Mouse (Mus musculus): ENCODE data around the gene Ywhaq. TPM values are rescaled to one million over a fixed set of nuclear protein-coding genes. Genes with fewer than 3 reads are reported as not detected.

Gene Ywhaq
- polyA plus RNA-seq, 1 experiment from 2014 or later, result 1,209 TPM

GRCm38 (mm10) chr12:21362686-21363085, 54.8 kb downstream of the Ywhaq start:
- Histone ChIP-seq H3K9ac (replicated peaks) (no peak overlapping the region), H3K4me2 (replicated peaks) (no peak overlapping the region), H3K27me3 (no peaks in the 10 kb centered on the region), H3K4me1 (no peaks in the 10 kb centered on the region), H3K4me3 (no peak overlapping the region), H3K9me3 (no peaks in the 10 kb centered on the region), H3K27ac (replicated peaks) (no peak overlapping the region), H3K36me3 (no peaks in the 10 kb centered on the region)
- 81% methylated on average over 2 of the region's 2 CpGs for WGBS
- ATAC-seq (ENCODE audit: low FRiP score, low read depth), result no peak

GRCm38 (mm10) chr12:21353681-21354080, 63.8 kb downstream of the Ywhaq start:
- H3K4me2 ChIP-seq (replicated peaks), result no peak overlapping the region
- H3K9ac ChIP-seq (replicated peaks), result no peak overlapping the region
- no peak overlapping the region for H3K4me3 ChIP-seq
- H3K27ac ChIP-seq (replicated peaks), result no peak overlapping the region
- ATAC-seq (ENCODE audit: low FRiP score, low read depth), result no peak
- 95% methylated on average over 8 of the region's 8 CpGs for WGBS
- H3K4me1 ChIP-seq, result no peaks in the 10 kb centered on the region
- no peaks in the 10 kb centered on the region for H3K27me3 ChIP-seq
- H3K9me3 ChIP-seq, result 0 out of 2 replicates have a peak, but pooled peaks cover 3% of the 10 kb centered on the region
- H3K36me3 ChIP-seq, result peaks cover 44% of the 10 kb centered on the region

- Histone ChIP-seq H3K36me3 (peaks cover 54% of the 10 kb centered on the region), H3K4me3 (no peak overlapping the region), H3K9me3 (0 out of 2 replicates have a peak, but pooled peaks cover 3% of the 10 kb centered on the region), H3K4me2 (replicated peaks) (no peak overlapping the region), H3K27me3 (no peaks in the 10 kb centered on the region), H3K27ac (replicated peaks) (peak overlapping the region; percentile 60; the same call in 1 of the 2 replicates), H3K9ac (replicated peaks) (no peak overlapping the region), H3K4me1 (no peaks in the 10 kb centered on the region)
- peak; percentile 85 for ATAC-seq (ENCODE audit: low FRiP score, low read depth)
- 12% methylated on average over 7 of the region's 7 CpGs for WGBS
These were observed 67.1 kb downstream of the Ywhaq start for GRCm38 (mm10) chr12:21350113-21350876.

GRCm38 (mm10) chr12:21346972-21347371, 70.5 kb downstream of the Ywhaq start:
- no peak overlapping the region for H3K9ac ChIP-seq (replicated peaks)
- H3K4me3 ChIP-seq, result no peak overlapping the region
- 86% methylated on average over 7 of the region's 7 CpGs for WGBS
- no peaks in the 10 kb centered on the region for H3K27me3 ChIP-seq
- no peaks in the 10 kb centered on the region for H3K4me1 ChIP-seq
- H3K36me3 ChIP-seq, result peaks cover 51% of the 10 kb centered on the region
- H3K27ac ChIP-seq (replicated peaks), result no peak overlapping the region
- H3K4me2 ChIP-seq (replicated peaks), result no peak overlapping the region
- ATAC-seq (ENCODE audit: low FRiP score, low read depth), result no peak
- 0 out of 2 replicates have a peak, but pooled peaks cover 3% of the 10 kb centered on the region for H3K9me3 ChIP-seq

- H3K9ac ChIP-seq (replicated peaks), result no peak overlapping the region
- H3K36me3 ChIP-seq, result peaks cover 51% of the 10 kb centered on the region
- H3K27me3 ChIP-seq, result no peaks in the 10 kb centered on the region
- H3K4me3 ChIP-seq, result no peak overlapping the region
- H3K4me2 ChIP-seq (replicated peaks), result no peak overlapping the region
- H3K4me1 ChIP-seq, result no peaks in the 10 kb centered on the region
- 96% methylated on average over 5 of the region's 5 CpGs for WGBS
- no peaks in the 10 kb centered on the region for H3K9me3 ChIP-seq
- H3K27ac ChIP-seq (replicated peaks), result no peak overlapping the region
- ATAC-seq (ENCODE audit: low FRiP score, low read depth), result no peak
These were observed 76.8 kb downstream of the Ywhaq start for GRCm38 (mm10) chr12:21340674-21341073.

Other genes starting within 250 kb of the Ywhaq start
- gene Cpsf3, start 132.2 kb downstream of the Ywhaq start, polyA plus RNA-seq (2016; fragmentation: Nextera tagmentation; extraction: Ambion mirVana), result 128 and 131 TPM in 2 replicates
- gene Itgb1bp1, start 131.4 kb downstream of the Ywhaq start, polyA plus RNA-seq (2016; fragmentation: Nextera tagmentation; extraction: Ambion mirVana), result 38.5 and 43.8 TPM in 2 replicates
- 48.8 TPM in 2 replicates for gene Iah1, start 101.2 kb downstream of the Ywhaq start, polyA plus RNA-seq (2016; fragmentation: Nextera tagmentation; extraction: Ambion mirVana)
- gene Adam17, start 44.0 kb downstream of the Ywhaq start, polyA plus RNA-seq (2016; fragmentation: Nextera tagmentation; extraction: Ambion mirVana), result 34.1 and 36.8 TPM in 2 replicates

Measured in midbrain, embryonic 12.5 days (tissue).